Mouse (Mus musculus): ENCODE results near the gene Kpna1.
A peak's percentile ranks its signal among the peaks of the same experiment; 100 is the strongest.

The Kpna1 gene

DNA sequence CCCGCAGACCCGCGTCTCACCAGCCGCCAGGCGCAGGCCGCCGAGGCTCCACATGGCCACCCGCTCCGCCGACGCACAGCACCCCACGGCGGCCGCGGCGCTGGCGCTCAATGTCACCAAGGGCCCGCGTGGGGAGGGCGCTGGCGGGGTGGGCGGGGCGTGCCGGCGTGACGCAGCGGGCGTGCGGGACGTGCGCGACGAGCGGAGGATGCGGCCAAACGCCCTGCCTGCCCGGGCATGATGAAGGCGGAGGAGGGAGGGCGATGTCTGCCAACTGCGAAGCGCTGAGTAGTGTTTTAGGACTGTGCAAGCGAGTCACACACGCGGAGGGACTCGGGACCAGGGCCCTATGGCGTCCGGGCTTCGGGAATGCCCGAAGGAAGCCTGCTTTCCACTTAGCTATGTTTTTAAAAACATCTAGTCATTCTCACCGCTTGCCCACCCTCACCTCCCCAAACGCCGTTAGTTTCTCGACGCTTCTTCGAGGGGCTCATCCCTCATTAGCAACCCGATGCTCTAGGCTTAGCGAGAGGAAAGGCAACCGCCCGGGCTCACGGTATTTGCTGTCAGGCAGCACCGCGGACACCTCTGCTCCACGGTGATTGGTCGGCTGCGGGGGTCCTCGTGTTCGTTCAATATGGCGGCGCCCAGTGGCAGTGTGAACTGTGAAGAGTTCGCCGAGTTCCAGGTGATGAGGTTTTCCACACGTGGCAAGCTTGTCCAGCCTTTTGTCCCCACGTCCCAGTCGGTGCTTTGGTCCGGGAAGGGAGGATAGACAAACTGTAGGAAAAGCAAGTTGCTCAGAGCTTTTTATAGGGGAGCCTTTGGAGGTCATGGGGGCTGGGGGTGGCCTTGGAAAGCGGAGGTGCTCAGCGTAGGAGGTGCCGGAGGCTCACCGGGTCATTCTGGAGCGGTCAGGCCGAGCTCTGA, 93.2 kb downstream of the Kpna1 start, which contains the start of the genes Fam162a and Ccdc58:
TSS of gene Fam162a (minus strand) at position 145 of the 930 bp plus-strand sequence.
TSS of gene Ccdc58 (plus strand) at position 236 of the 930 bp plus-strand sequence.
- peak; percentile 93 for DNase-seq

DNA sequence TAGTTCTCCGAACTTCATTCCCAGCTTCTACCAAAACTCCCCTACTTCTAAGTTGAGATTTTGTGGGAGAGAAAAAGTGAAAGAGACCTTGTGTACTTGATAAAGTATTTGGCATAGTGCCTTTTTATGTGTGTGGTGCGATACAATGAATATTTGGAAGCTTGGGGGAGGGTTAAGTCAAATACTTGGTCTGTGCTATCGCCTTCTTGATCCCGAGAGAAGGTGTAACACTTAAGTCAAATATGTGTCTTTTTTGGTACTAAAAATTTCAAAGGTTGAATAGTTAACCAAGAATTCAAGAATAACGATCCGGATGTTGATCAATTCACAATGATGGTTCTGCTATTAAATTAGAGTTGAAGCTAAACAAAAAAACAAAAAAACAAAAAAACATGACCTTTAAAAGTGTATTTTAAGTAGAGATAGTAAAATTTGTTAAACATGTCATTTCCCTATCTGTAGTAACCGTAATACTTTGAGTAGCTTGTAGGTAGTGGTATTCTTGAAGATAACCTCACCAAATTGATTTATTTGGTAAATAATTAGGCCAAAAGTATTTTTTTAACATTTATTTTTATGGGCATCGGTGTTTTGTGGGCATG, 94.0 kb downstream of the Kpna1 start:
- DNase-seq = no peak

DNA sequence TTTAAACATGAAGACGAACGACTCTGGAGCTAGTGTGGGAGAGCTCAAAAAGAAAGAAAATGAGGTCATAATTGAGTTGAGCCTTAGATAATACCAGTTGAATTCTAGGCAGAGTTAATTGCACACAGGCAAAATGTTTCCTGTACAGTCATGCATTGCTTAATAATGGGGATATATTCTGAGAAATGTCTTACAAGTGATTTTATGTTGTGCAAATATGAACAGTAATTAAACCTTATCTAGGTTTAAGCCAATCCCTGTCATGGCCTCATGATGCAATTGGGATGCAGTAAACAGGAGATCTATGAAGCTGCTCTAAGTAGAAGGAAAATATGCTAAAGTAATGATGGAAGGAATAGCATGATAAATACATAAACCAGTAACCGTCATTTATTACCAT, 96.2 kb downstream of the Kpna1 start:
- no peak for DNase-seq

- no peak for DNase-seq
Observed at GRCm38 (mm10) chr16:36079916-36080315, 101.4 kb downstream of the Kpna1 start.
